Mouse (Mus musculus): ENCODE data around the gene Sdccag8. TPM values are rescaled to one million over a fixed set of nuclear protein-coding genes. Genes with fewer than 3 reads are reported as not detected.

Sdccag8 gene
- polyA plus RNA-seq, 1 experiment from 2014 or later = 12.1 TPM

GRCm38 (mm10) chr1:176851401-176851800, 36.9 kb downstream of the Sdccag8 start:
- Histone ChIP-seq H3K27me3 (ENCODE audit: control insufficient read depth, insufficient read depth, low read length) (no peaks in the 10 kb centered on the region), H3K4me2 (ENCODE audit: low read length) (no peak overlapping the region), H3K27ac (replicated peaks in 1 of 2; ENCODE audit: control insufficient read depth in 1 of 2, insufficient read depth in 1 of 2, low read depth in 2 of 2, low read length in 2 of 2) (no peak overlapping the region), H3K36me3 (ENCODE audit: control insufficient read depth, insufficient read depth, low read length) (peaks cover 9% of the 10 kb centered on the region; the same call in 1 of the 2 replicates), H3K4me3 (ENCODE audit: control insufficient read depth in 1 of 2, insufficient read depth in 1 of 2, low read depth in 1 of 2, low read length in 2 of 2) (no peak overlapping the region), H3K4me1 (ENCODE audit: control insufficient read depth in 2 of 2, insufficient read depth in 2 of 2, low read length in 2 of 2) (no peaks in the 10 kb centered on the region), H3K9ac (ENCODE audit: low read length) (no peak overlapping the region), H3K9me3 (ENCODE audit: control insufficient read depth, low read length) (peaks cover 7% of the 10 kb centered on the region; the same call in 1 of the 2 replicates)
- no peak for ATAC-seq (ENCODE audit: insufficient number of reproducible peaks, insufficient read depth, low FRiP score, low read depth)
- whole genome bisulfite sequencing = 90% methylated on average over 7 of the region's 7 CpGs

DNA sequence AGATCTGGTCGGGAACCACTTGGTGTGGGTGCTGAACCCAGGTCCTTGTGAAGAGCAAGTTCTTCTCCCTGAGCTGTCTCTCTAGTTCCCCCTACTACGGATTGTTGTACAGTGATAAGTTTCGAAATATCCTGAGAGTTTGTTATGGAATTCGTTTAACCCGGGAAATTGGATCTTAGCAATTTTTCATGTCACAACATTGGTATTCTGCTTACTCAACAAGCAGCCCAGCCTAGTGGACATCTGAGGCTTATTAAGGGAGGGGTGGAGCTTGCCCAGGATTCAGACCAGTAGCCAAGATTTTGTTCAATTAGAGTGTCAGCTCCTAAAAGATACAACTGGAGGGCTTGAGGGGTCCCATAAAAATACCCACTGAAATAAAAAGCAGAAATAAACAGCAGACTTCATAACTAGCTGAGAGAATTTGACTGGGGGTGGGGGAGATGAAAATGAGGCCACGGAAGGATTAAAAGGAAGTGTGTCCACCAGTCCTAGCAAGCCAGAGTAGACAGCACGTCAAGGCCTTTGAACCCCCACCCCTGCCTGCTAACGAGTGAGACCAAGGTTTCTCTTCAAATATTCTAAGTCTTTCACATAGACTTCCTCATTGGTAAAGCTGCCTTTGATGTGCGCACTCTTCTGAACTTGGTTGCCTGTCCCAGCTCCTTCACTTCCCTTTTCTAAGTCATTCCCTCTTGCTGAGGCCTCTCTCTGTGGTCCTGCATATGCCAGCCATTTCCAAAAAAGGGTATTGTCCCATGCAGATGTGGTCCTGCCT, 38.5 kb downstream of the Sdccag8 start:
- H3K9me3 ChIP-seq (ENCODE audit: control insufficient read depth, low read length) = peaks cover 7% of the 10 kb centered on the region; the same call in 1 of the 2 replicates
- no peaks in the 10 kb centered on the region for H3K27me3 ChIP-seq (ENCODE audit: control insufficient read depth, insufficient read depth, low read length)
- H3K36me3 ChIP-seq (ENCODE audit: control insufficient read depth, insufficient read depth, low read length) = peaks cover 8% of the 10 kb centered on the region; the same call in 1 of the 2 replicates
- WGBS = 89% methylated on average over 9 of the region's 9 CpGs
- H3K9ac ChIP-seq (ENCODE audit: low read length) = no peak overlapping the region
- H3K4me2 ChIP-seq (ENCODE audit: low read length) = no peak overlapping the region
- ATAC-seq (ENCODE audit: insufficient number of reproducible peaks, insufficient read depth, low FRiP score, low read depth) = no peak
- no peaks in the 10 kb centered on the region for H3K4me1 ChIP-seq (ENCODE audit: control insufficient read depth in 2 of 2, insufficient read depth in 2 of 2, low read length in 2 of 2)
- no peak overlapping the region for H3K4me3 ChIP-seq (ENCODE audit: control insufficient read depth in 1 of 2, insufficient read depth in 1 of 2, low read depth in 1 of 2, low read length in 2 of 2)
- no peak overlapping the region for H3K27ac ChIP-seq (replicated peaks in 1 of 2; ENCODE audit: control insufficient read depth in 1 of 2, insufficient read depth in 1 of 2, low read depth in 2 of 2, low read length in 2 of 2)

DNA sequence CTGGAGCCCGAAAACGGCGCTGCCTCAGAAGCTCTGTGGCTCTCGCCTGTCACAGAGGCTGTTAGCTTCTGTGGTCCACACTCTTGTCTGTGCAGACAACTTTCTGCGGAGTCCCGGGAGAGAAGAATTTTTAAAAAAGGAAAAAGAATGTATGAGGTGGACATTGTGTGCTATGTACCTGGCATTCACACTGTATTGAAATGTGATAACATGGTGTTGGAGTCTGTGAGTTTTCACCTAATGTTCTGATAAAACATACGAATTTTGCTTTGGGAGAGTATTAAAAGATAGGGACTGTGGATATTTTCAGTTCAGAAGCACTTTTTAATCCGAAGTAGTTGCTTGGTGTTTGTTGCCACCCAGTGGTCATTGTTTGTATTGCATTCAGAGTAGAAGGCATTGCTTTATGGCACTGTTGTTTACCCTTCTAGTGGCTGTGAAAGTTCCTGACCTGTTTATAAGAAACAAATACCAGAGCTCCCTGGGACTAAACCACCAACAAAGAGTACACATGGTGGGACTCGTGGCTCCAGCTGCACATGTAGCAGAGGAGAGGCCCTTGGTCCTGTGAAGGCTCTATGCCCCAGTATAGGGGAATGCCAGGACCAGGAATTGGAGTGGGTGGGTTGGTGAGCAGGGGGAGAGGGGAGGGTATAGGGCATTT, 47.7 kb downstream of the Sdccag8 start:
- H3K36me3 ChIP-seq (ENCODE audit: control insufficient read depth, insufficient read depth, low read length) = no peaks in the 10 kb centered on the region
- no peak overlapping the region for H3K4me3 ChIP-seq (ENCODE audit: control insufficient read depth in 1 of 2, insufficient read depth in 1 of 2, low read depth in 1 of 2, low read length in 2 of 2)
- H3K27ac ChIP-seq (replicated peaks in 1 of 2; ENCODE audit: control insufficient read depth in 1 of 2, insufficient read depth in 1 of 2, low read depth in 2 of 2, low read length in 2 of 2) = no peak overlapping the region
- no peaks in the 10 kb centered on the region for H3K27me3 ChIP-seq (ENCODE audit: control insufficient read depth, insufficient read depth, low read length)
- peaks cover 3 to 5% of the 10 kb centered on the region in 2 experiments; a peak in 2 of 4 replicates for H3K4me1 ChIP-seq (ENCODE audit: control insufficient read depth in 2 of 2, insufficient read depth in 2 of 2, low read length in 2 of 2)
- no peaks in the 10 kb centered on the region for H3K9me3 ChIP-seq (ENCODE audit: control insufficient read depth, low read length)
- no peak overlapping the region for H3K4me2 ChIP-seq (ENCODE audit: low read length)
- ATAC-seq (ENCODE audit: insufficient number of reproducible peaks, insufficient read depth, low FRiP score, low read depth) = no peak
- 56% methylated on average over 9 of the region's 9 CpGs for WGBS
- H3K9ac ChIP-seq (ENCODE audit: low read length) = no peak overlapping the region

DNA sequence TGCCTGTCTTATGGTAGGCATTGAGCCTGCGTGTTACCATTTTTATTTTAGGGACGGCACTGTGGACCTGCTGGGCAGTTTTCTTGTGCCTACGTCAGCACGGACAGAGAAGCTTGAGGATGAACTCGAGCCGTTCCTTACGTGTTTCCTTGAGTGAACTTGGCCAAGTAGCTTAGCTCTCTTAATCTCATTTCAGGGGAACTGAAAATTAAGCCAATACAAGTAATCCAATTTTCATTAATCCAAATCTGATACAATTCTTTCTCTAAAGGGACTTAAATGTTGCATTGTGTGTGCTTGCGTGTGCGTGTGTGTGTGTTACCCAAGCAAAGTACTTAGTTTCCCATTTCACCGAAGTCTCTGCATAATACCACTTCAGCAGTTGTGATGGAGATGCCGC, 56.0 kb downstream of the Sdccag8 start:
- WGBS = 93% methylated on average over 11 of the region's 11 CpGs
- no peak overlapping the region for H3K4me3 ChIP-seq (ENCODE audit: control insufficient read depth in 1 of 2, insufficient read depth in 1 of 2, low read depth in 1 of 2, low read length in 2 of 2)
- H3K9ac ChIP-seq (ENCODE audit: low read length) = no peak overlapping the region
- no peak overlapping the region for H3K27ac ChIP-seq (replicated peaks in 1 of 2; ENCODE audit: control insufficient read depth in 1 of 2, insufficient read depth in 1 of 2, low read depth in 2 of 2, low read length in 2 of 2)
- ATAC-seq (ENCODE audit: insufficient number of reproducible peaks, insufficient read depth, low FRiP score, low read depth) = no peak
- 0 out of 2 replicates have a peak, but pooled peaks cover 5% of the 10 kb centered on the region for H3K36me3 ChIP-seq (ENCODE audit: control insufficient read depth, insufficient read depth, low read length)
- peaks cover 3 to 5% of the 10 kb centered on the region in 2 experiments; a peak in 2 of 4 replicates for H3K4me1 ChIP-seq (ENCODE audit: control insufficient read depth in 2 of 2, insufficient read depth in 2 of 2, low read length in 2 of 2)
- no peaks in the 10 kb centered on the region for H3K9me3 ChIP-seq (ENCODE audit: control insufficient read depth, low read length)
- H3K4me2 ChIP-seq (ENCODE audit: low read length) = no peak overlapping the region
- H3K27me3 ChIP-seq (ENCODE audit: control insufficient read depth, insufficient read depth, low read length) = no peaks in the 10 kb centered on the region

DNA sequence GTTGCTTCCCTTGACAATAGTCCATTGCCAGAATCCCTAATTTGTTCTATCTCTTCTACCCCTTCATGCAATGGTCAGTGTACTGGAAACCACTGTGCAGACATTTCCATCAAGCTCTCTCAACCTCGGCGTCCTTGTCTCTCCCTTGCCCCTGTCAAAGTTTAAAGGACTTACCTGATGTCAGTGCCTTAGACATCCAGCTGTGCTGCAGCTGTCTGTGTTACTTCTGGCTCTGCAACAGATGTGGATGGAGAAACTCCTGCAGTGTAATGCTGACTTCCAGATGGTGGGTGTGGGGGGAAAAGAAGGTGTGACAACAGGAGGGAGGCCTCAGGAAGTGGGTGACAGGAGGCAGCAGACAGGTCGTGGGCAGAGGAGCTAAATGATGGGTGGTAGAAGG, 57.5 kb downstream of the Sdccag8 start:
- H3K27me3 ChIP-seq (ENCODE audit: control insufficient read depth, insufficient read depth, low read length) = no peaks in the 10 kb centered on the region
- no peak for ATAC-seq (ENCODE audit: insufficient number of reproducible peaks, insufficient read depth, low FRiP score, low read depth)
- H3K4me2 ChIP-seq (ENCODE audit: low read length) = no peak overlapping the region
- H3K27ac ChIP-seq (replicated peaks in 1 of 2; ENCODE audit: control insufficient read depth in 1 of 2, insufficient read depth in 1 of 2, low read depth in 2 of 2, low read length in 2 of 2) = no peak overlapping the region
- no peaks in the 10 kb centered on the region for H3K9me3 ChIP-seq (ENCODE audit: control insufficient read depth, low read length)
- H3K4me1 ChIP-seq (ENCODE audit: control insufficient read depth in 2 of 2, insufficient read depth in 2 of 2, low read length in 2 of 2) = no peaks in the 10 kb centered on the region
- 0 out of 2 replicates have a peak, but pooled peaks cover 8% of the 10 kb centered on the region for H3K36me3 ChIP-seq (ENCODE audit: control insufficient read depth, insufficient read depth, low read length)
- no peak overlapping the region for H3K4me3 ChIP-seq (ENCODE audit: control insufficient read depth in 1 of 2, insufficient read depth in 1 of 2, low read depth in 1 of 2, low read length in 2 of 2)
- WGBS = 29% methylated on average over 3 of the region's 3 CpGs
- no peak overlapping the region for H3K9ac ChIP-seq (ENCODE audit: low read length)

- H3K4me1 ChIP-seq (ENCODE audit: control insufficient read depth in 2 of 2, insufficient read depth in 2 of 2, low read length in 2 of 2) = no peaks in the 10 kb centered on the region
- no peaks in the 10 kb centered on the region for H3K9me3 ChIP-seq (ENCODE audit: control insufficient read depth, low read length)
- no peak overlapping the region for H3K27ac ChIP-seq (replicated peaks in 1 of 2; ENCODE audit: control insufficient read depth in 1 of 2, insufficient read depth in 1 of 2, low read depth in 2 of 2, low read length in 2 of 2)
- whole genome bisulfite sequencing = 84% methylated on average over 9 of the region's 9 CpGs
- no peak overlapping the region for H3K9ac ChIP-seq (ENCODE audit: low read length)
- H3K4me3 ChIP-seq (ENCODE audit: control insufficient read depth in 1 of 2, insufficient read depth in 1 of 2, low read depth in 1 of 2, low read length in 2 of 2) = no peak overlapping the region
- H3K27me3 ChIP-seq (ENCODE audit: control insufficient read depth, insufficient read depth, low read length) = no peaks in the 10 kb centered on the region
- no peak overlapping the region for H3K4me2 ChIP-seq (ENCODE audit: low read length)
- H3K36me3 ChIP-seq (ENCODE audit: control insufficient read depth, insufficient read depth, low read length) = 0 out of 2 replicates have a peak, but pooled peaks cover 5% of the 10 kb centered on the region
- ATAC-seq (ENCODE audit: insufficient number of reproducible peaks, insufficient read depth, low FRiP score, low read depth) = no peak
Observed at GRCm38 (mm10) chr1:176873463-176873862, 59.0 kb downstream of the Sdccag8 start.

- H3K36me3 ChIP-seq (ENCODE audit: control insufficient read depth, insufficient read depth, low read length) = 0 out of 2 replicates have a peak, but pooled peaks cover 3% of the 10 kb centered on the region
- H3K9ac ChIP-seq (ENCODE audit: low read length) = no peak overlapping the region
- H3K9me3 ChIP-seq (ENCODE audit: control insufficient read depth, low read length) = no peaks in the 10 kb centered on the region
- H3K27me3 ChIP-seq (ENCODE audit: control insufficient read depth, insufficient read depth, low read length) = no peaks in the 10 kb centered on the region
- no peak overlapping the region for H3K4me2 ChIP-seq (ENCODE audit: low read length)
- no peak for ATAC-seq (ENCODE audit: insufficient number of reproducible peaks, insufficient read depth, low FRiP score, low read depth)
- H3K27ac ChIP-seq (replicated peaks in 1 of 2; ENCODE audit: control insufficient read depth in 1 of 2, insufficient read depth in 1 of 2, low read depth in 2 of 2, low read length in 2 of 2) = no peak overlapping the region
- H3K4me3 ChIP-seq (ENCODE audit: control insufficient read depth in 1 of 2, insufficient read depth in 1 of 2, low read depth in 1 of 2, low read length in 2 of 2) = no peak overlapping the region
- H3K4me1 ChIP-seq (ENCODE audit: control insufficient read depth in 2 of 2, insufficient read depth in 2 of 2, low read length in 2 of 2) = no peaks in the 10 kb centered on the region
Observed at GRCm38 (mm10) chr1:176874155-176874554, 59.7 kb downstream of the Sdccag8 start.
